Comparison of ENCODE assay signal across 8 mouse cellular contexts in the genomic region with DNA sequence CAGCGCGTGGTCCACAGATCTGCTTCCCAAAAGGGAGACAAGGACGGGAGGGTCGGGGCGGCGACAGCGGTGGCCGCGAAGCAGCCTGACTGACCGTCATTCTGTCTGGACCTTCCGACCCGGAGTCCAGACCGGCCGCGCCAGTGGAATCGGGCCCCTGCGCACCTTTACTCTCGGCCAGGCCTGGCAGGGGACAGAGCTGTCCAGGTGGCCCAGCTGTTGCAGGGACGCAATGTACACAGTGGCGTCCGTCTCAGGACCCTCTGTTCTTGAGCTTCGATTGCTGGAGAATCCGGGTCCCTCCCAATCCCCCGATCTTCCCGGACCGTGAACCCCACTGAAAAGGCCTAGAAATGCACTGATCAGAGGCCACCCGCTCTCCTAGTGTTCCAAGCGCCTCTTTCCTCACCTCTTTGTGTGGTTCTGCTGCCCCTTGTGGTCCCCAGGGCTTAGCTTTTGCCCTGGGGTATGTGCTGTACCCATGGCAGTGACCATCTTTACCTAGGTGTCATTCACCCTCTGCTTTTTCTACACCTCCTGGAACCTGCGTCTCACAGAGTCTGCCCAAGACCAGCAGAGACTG. TPM values are rescaled to one million over a fixed set of nuclear protein-coding genes. Genes with fewer than 3 reads are reported as not detected.
DNase-seq lines count a peak whose midpoint lies in the region; ATAC-seq and TF ChIP-seq lines count a peak whose summit lies in the region.

No protein-coding gene starts in this region.

- intact Hi-C loops in left cerebral cortex, postnatal 4 days (cut with DNase I) = no loop called here

- peak overlapping the region; percentile 59 for H3K9ac ChIP-seq in lung, embryonic 15.5 days
- H3K9ac ChIP-seq in embryonic facial prominence, embryonic 12.5 days = peak overlapping the region; percentile 58
- peak overlapping the region; percentile 80 for H3K9ac ChIP-seq in intestine, postnatal 0 days (ENCODE audit: low read depth, low read length)
- H3K9ac ChIP-seq in midbrain, embryonic 15.5 days = peak overlapping the region; percentile 40

- peak overlapping the region; percentile 91 for H3K4me2 ChIP-seq in lung, embryonic 15.5 days
- H3K4me2 ChIP-seq in embryonic facial prominence, embryonic 12.5 days (replicated peaks) = peak overlapping the region; percentile 54
- peak overlapping the region; percentile 96 for H3K4me2 ChIP-seq in intestine, postnatal 0 days (replicated peaks; ENCODE audit: low read depth)
- peak overlapping the region; percentile 80 for H3K4me2 ChIP-seq in midbrain, embryonic 15.5 days

- TF ChIP-seq CTCF in intestine, postnatal 0 days (IDR thresholded peaks at IDR 0.05; ENCODE audit: low read depth) = peak; percentile 67

- no peak for DNase-seq in lung, postnatal 25 days (ENCODE audit: low spot score)
- DNase-seq in left cerebral cortex, postnatal 4 days = no peak
- no peak for DNase-seq in spleen, adult 12 weeks (ENCODE audit: low spot score)
- no peak for DNase-seq in layer of hippocampus, postnatal 10 days (ENCODE audit: low spot score in 2 of 2)

- WGBS in lung, embryonic 15.5 days = 7% methylated on average over 29 of the region's 29 CpGs
- 4% methylated on average over 29 of the region's 29 CpGs for WGBS in embryonic facial prominence, embryonic 12.5 days
- 15% methylated on average over 29 of the region's 29 CpGs for WGBS in intestine, postnatal 0 days
- WGBS in midbrain, embryonic 15.5 days = 5% methylated on average over 29 of the region's 29 CpGs

- ATAC-seq in lung, embryonic 15.5 days (ENCODE audit: borderline replicate concordance, extremely low read depth, low FRiP score, low TSS enrichment) = peak; percentile 46; the same call in 1 of the 2 replicates
- no peak for ATAC-seq in embryonic facial prominence, embryonic 12.5 days (ENCODE audit: insufficient number of reproducible peaks, insufficient read depth, low FRiP score, low TSS enrichment)
- peak; percentile 46 for ATAC-seq in intestine, postnatal 0 days
- no peak for ATAC-seq in midbrain, embryonic 15.5 days (replicated peaks)

- no peaks in the 10 kb centered on the region for H3K9me3 ChIP-seq in lung, embryonic 15.5 days
- H3K9me3 ChIP-seq in embryonic facial prominence, embryonic 12.5 days = no peaks in the 10 kb centered on the region
- H3K9me3 ChIP-seq in intestine, postnatal 0 days (ENCODE audit: control insufficient read depth) = no peaks in the 10 kb centered on the region
- H3K9me3 ChIP-seq in midbrain, embryonic 15.5 days = no peaks in the 10 kb centered on the region

- H3K4me1 ChIP-seq in lung, embryonic 15.5 days = peaks cover 5% of the 10 kb centered on the region
- H3K4me1 ChIP-seq in embryonic facial prominence, embryonic 12.5 days = no peaks in the 10 kb centered on the region
- no peaks in the 10 kb centered on the region for H3K4me1 ChIP-seq in intestine, postnatal 0 days (replicated peaks; ENCODE audit: control insufficient read depth, insufficient read depth, low read length)
- H3K4me1 ChIP-seq in midbrain, embryonic 15.5 days = peaks cover 11% of the 10 kb centered on the region

- H3K27ac ChIP-seq in lung, embryonic 15.5 days = no peak overlapping the region
- H3K27ac ChIP-seq in embryonic facial prominence, embryonic 12.5 days = no peak overlapping the region
- peak overlapping the region; percentile 66; the same call in 1 of the 2 replicates for H3K27ac ChIP-seq in intestine, postnatal 0 days (ENCODE audit: low read depth, low read length)
- no peak overlapping the region for H3K27ac ChIP-seq in midbrain, embryonic 15.5 days

- H3K27me3 ChIP-seq in lung, embryonic 15.5 days = peaks cover 19% of the 10 kb centered on the region
- peaks cover 15% of the 10 kb centered on the region for H3K27me3 ChIP-seq in embryonic facial prominence, embryonic 12.5 days
- H3K27me3 ChIP-seq in intestine, postnatal 0 days (replicated peaks; ENCODE audit: control insufficient read depth, insufficient read depth, low read length) = peaks cover 5% of the 10 kb centered on the region; the same call in 1 of the 2 replicates
- H3K27me3 ChIP-seq in midbrain, embryonic 15.5 days (replicated peaks) = peaks cover 61% of the 10 kb centered on the region

- peak overlapping the region; percentile 49 for H3K4me3 ChIP-seq in lung, embryonic 15.5 days
- peak overlapping the region; percentile 50 for H3K4me3 ChIP-seq in embryonic facial prominence, embryonic 12.5 days
- H3K4me3 ChIP-seq in intestine, postnatal 0 days (ENCODE audit: low read depth, low read length) = peak overlapping the region; percentile 61
- peak overlapping the region; percentile 47 for H3K4me3 ChIP-seq in midbrain, embryonic 15.5 days

- H3K36me3 ChIP-seq in lung, embryonic 15.5 days = no peaks in the 10 kb centered on the region
- no peaks in the 10 kb centered on the region for H3K36me3 ChIP-seq in embryonic facial prominence, embryonic 12.5 days
- no peaks in the 10 kb centered on the region for H3K36me3 ChIP-seq in intestine, postnatal 0 days (ENCODE audit: control insufficient read depth, insufficient read depth)
- H3K36me3 ChIP-seq in midbrain, embryonic 15.5 days (replicated peaks) = no peaks in the 10 kb centered on the region

RNA-seq across cellular contexts. Expression of gene Shroom1, which starts 0.5 kb away (rescaled TPM):
- polyA plus RNA-seq in lung, embryonic 15.5 days (2015; fragmentation: Nextera tagmentation; extraction: Ambion mirVana) = 1.8 and 2.4 TPM in 2 replicates
- polyA plus RNA-seq in embryonic facial prominence, embryonic 12.5 days (2016; fragmentation: Nextera tagmentation; extraction: Ambion mirVana) = 5.9 and 6.5 TPM in 2 replicates
- polyA plus RNA-seq in intestine, postnatal 0 days (2015; fragmentation: Nextera tagmentation; extraction: Ambion mirVana) = 3.0 and 3.7 TPM in 2 replicates
- polyA plus RNA-seq in midbrain, embryonic 15.5 days (2015; fragmentation: Nextera tagmentation; extraction: Ambion mirVana) = 3.5 and 3.7 TPM in 2 replicates
- 1 to 10 TPM; 2.8 to 3.2 TPM for total RNA-seq in left cerebral cortex, postnatal 4 days (2021)
- total RNA-seq in layer of hippocampus, postnatal 10 days (2021) = 1 to 10 TPM; 3.1 to 3.2 TPM

RNA-seq across cellular contexts. Expression of gene Gm10447, which starts 0.6 kb away (rescaled TPM):
- polyA plus RNA-seq in lung, embryonic 15.5 days (2015; fragmentation: Nextera tagmentation; extraction: Ambion mirVana) = not detected in 2 replicates
- 0.22 and 0.27 TPM in 2 replicates for polyA plus RNA-seq in embryonic facial prominence, embryonic 12.5 days (2016; fragmentation: Nextera tagmentation; extraction: Ambion mirVana)
- polyA plus RNA-seq in intestine, postnatal 0 days (2015; fragmentation: Nextera tagmentation; extraction: Ambion mirVana) = 0.12 and 0.23 TPM in 2 replicates
- 0.09 TPM in 1 of 2 replicates, not detected in the other for polyA plus RNA-seq in midbrain, embryonic 15.5 days (2015; fragmentation: Nextera tagmentation; extraction: Ambion mirVana)
- total RNA-seq in left cerebral cortex, postnatal 4 days (2021) = not detected
- under 1 TPM in 1 of 2 experiments, not detected in 1; 0.21 TPM for total RNA-seq in layer of hippocampus, postnatal 10 days (2021)

RNA-seq across cellular contexts. Expression of gene Gm9837, which starts 12.8 kb away (rescaled TPM):
- polyA plus RNA-seq in lung, embryonic 15.5 days (2015; fragmentation: Nextera tagmentation; extraction: Ambion mirVana) = not detected in 2 replicates
- not detected in 2 replicates for polyA plus RNA-seq in embryonic facial prominence, embryonic 12.5 days (2016; fragmentation: Nextera tagmentation; extraction: Ambion mirVana)
- polyA plus RNA-seq in intestine, postnatal 0 days (2015; fragmentation: Nextera tagmentation; extraction: Ambion mirVana) = not detected in 2 replicates
- polyA plus RNA-seq in midbrain, embryonic 15.5 days (2015; fragmentation: Nextera tagmentation; extraction: Ambion mirVana) = not detected in 2 replicates
- total RNA-seq in left cerebral cortex, postnatal 4 days (2021) = not detected
- under 1 TPM in 1 of 2 experiments, not detected in 1; 0.53 TPM for total RNA-seq in layer of hippocampus, postnatal 10 days (2021)

RNA-seq across cellular contexts. Expression of gene Gm9945, which starts 22.5 kb away (rescaled TPM):
- not detected in 2 replicates for polyA plus RNA-seq in lung, embryonic 15.5 days (2015; fragmentation: Nextera tagmentation; extraction: Ambion mirVana)
- polyA plus RNA-seq in embryonic facial prominence, embryonic 12.5 days (2016; fragmentation: Nextera tagmentation; extraction: Ambion mirVana) = 0.25 TPM in 1 of 2 replicates, not detected in the other
- polyA plus RNA-seq in intestine, postnatal 0 days (2015; fragmentation: Nextera tagmentation; extraction: Ambion mirVana) = not detected in 2 replicates
- polyA plus RNA-seq in midbrain, embryonic 15.5 days (2015; fragmentation: Nextera tagmentation; extraction: Ambion mirVana) = 0.39 TPM in 1 of 2 replicates, not detected in the other
- total RNA-seq in left cerebral cortex, postnatal 4 days (2021) = under 1 TPM; 0.52 to 0.98 TPM
- total RNA-seq in layer of hippocampus, postnatal 10 days (2021) = 1 to 10 TPM; 1.1 to 1.5 TPM

RNA-seq across cellular contexts. Expression of gene Sowaha, which starts 22.6 kb away (rescaled TPM):
- 0.06 and 0.24 TPM in 2 replicates for polyA plus RNA-seq in lung, embryonic 15.5 days (2015; fragmentation: Nextera tagmentation; extraction: Ambion mirVana)
- polyA plus RNA-seq in embryonic facial prominence, embryonic 12.5 days (2016; fragmentation: Nextera tagmentation; extraction: Ambion mirVana) = 1.6 and 2.4 TPM in 2 replicates
- polyA plus RNA-seq in intestine, postnatal 0 days (2015; fragmentation: Nextera tagmentation; extraction: Ambion mirVana) = 1.1 and 1.5 TPM in 2 replicates
- polyA plus RNA-seq in midbrain, embryonic 15.5 days (2015; fragmentation: Nextera tagmentation; extraction: Ambion mirVana) = 0.99 and 1.1 TPM in 2 replicates
- 10 to 100 TPM; 12.2 to 18.1 TPM for total RNA-seq in left cerebral cortex, postnatal 4 days (2021)
- total RNA-seq in layer of hippocampus, postnatal 10 days (2021) = 10 to 100 TPM; 79.9 to 85.1 TPM

Comparison
In these comparisons a context has a peak if more than half of its experiments do, and no peak if none do; other contexts are left out.
1. ATAC-seq: peak in lung, embryonic 15.5 days (single experiment) and intestine, postnatal 0 days (single experiment); none in embryonic facial prominence, embryonic 12.5 days (single experiment) and midbrain, embryonic 15.5 days (single experiment).
2. Peak in every context shown above with its lines, with median percentiles within 50 percentile points of each other: H3K4me2 ChIP-seq, H3K4me3 ChIP-seq and H3K9ac ChIP-seq.